Mouse (Mus musculus) heart, adult 2 months (tissue): ENCODE data around the gene Aldh1b1. TPM values are rescaled to one million over a fixed set of nuclear protein-coding genes. Genes with fewer than 3 reads are reported as not detected.
A peak's percentile ranks its signal among the peaks of the same experiment; 100 is the strongest.

Experiments
- DNase-seq, 2 experiments: peaks; one replicate each; pipeline ENCODE4 v3.0.0; 2021
- H3K27ac ChIP-seq: fragments of 200-600 bp; 2 replicates; pipeline ENCODE4 v1.8.1; 2022
- H3K27me3 ChIP-seq: fragments of 200-500 bp; 2 replicates; pipeline ENCODE4 v1.6.1; 2012; ENCODE audit warnings: mild to moderate bottlenecking, low read length, inconsistent platforms, mixed read lengths; ENCODE audit not compliant: control insufficient read depth, insufficient read depth
- H3K36me3 ChIP-seq: fragments of 200-500 bp; 2 replicates; pipeline ENCODE4 v1.6.1; 2012; ENCODE audit warnings: low read length, inconsistent platforms; ENCODE audit not compliant: control insufficient read depth, insufficient read depth
- H3K4me1 ChIP-seq: fragments of 200-500 bp; 2 replicates; pipeline ENCODE4 v1.6.1; 2011; ENCODE audit warnings: low read length; ENCODE audit not compliant: control insufficient read depth, insufficient read depth
- H3K4me3 ChIP-seq: fragments of 200-600 bp; 2 replicates; pipeline ENCODE4 v1.8.1; 2022
- H3K79me2 ChIP-seq: fragments of 200-500 bp; replicated peaks from 2 replicates; pipeline ENCODE4 v1.6.1; 2012; ENCODE audit warnings: mild to moderate bottlenecking, inconsistent platforms, low read length, moderate library complexity, mixed read lengths; ENCODE audit not compliant: control insufficient read depth, insufficient read depth
- H3K9ac ChIP-seq: fragments of 200-500 bp; 2 replicates; pipeline ENCODE4 v1.6.1; 2012; ENCODE audit warnings: low read depth, mild to moderate bottlenecking, control low read depth, inconsistent platforms, low read length, mixed read lengths
- CTCF ChIP-seq: fragments of 200-600 bp; IDR thresholded peaks from 2 replicates; pipeline ENCODE4 v1.8.1; 2022; ENCODE audit warnings: antibody characterized with exemption, mild to moderate bottlenecking, moderate library complexity
- EP300 ChIP-seq: fragments of 200-500 bp; IDR thresholded peaks from 2 replicates; pipeline ENCODE4 v1.6.1; 2011; ENCODE audit warnings: low read depth, low read length, control low read depth; ENCODE audit not compliant: insufficient read depth
- POLR2A ChIP-seq: fragments of 200-500 bp; IDR thresholded peaks from 2 replicates; pipeline ENCODE4 v1.6.1; 2011; ENCODE audit warnings: mild to moderate bottlenecking, low read depth, low read length, control low read depth; ENCODE audit not compliant: insufficient read depth
- WGBS: fragments of 180-500 bp; shearing (Covaris S2); methylation state at CpG from one replicate; pipeline ENCODE4 v1.1.7; 2018; 5-methylcytosine and 5-hydroxymethylcytosine counted together
- intact Hi-C: fragments of 180-260 bp; cut with DNase I; formaldehyde crosslinking; loops from one replicate; pipeline ENCODE4 v1.15.1; 2025
- polyA plus RNA-seq: library from polyadenylated mRNA; depleted of rRNA; stranded (reverse); fragments of >200 nt; gene quantifications from 2 replicates; pipeline ENCODE4 v1.2.3, GENCODE M21; 2012
- total RNA-seq, 2 experiments: library from RNA; stranded (reverse); gene quantifications; 2 replicates each; pipeline ENCODE4 v1.2.3; 2021

Gene Aldh1b1
- total and polyA plus RNA-seq, 3 experiments = 12.3 to 18.9 (median 12.7) TPM

- H3K27ac ChIP-seq = no peak overlapping the region
Measured at GRCm38 (mm10) chr4:45765121-45765564, 33.7 kb upstream of the Aldh1b1 start.

GRCm38 (mm10) chr4:45765565-45766201, 33.1 kb upstream of the Aldh1b1 start:
- DNase-seq = no peak
- no peak overlapping the region for H3K4me3 ChIP-seq
- H3K9ac ChIP-seq = no peak overlapping the region
- intact Hi-C loops = loop anchor here (10.0 kb wide), 1 partner anchor 301 kb away; no protein-coding TSS in a partner anchor
- no peaks in the 10 kb centered on the region for H3K27me3 ChIP-seq
- no peaks in the 10 kb centered on the region for H3K36me3 ChIP-seq
- H3K79me2 ChIP-seq = no peaks in the 10 kb centered on the region
- H3K4me1 ChIP-seq = peaks cover 7% of the 10 kb centered on the region
- TF ChIP-seq POLR2A = no peak
- H3K27ac ChIP-seq = no peak overlapping the region
- WGBS = 44% methylated on average over 13 of the region's 18 CpGs

More at GRCm38 (mm10) chr4:45765121-45765564, 33.7 kb upstream of the Aldh1b1 start:
- intact Hi-C loops = loop anchor here (10.0 kb wide), 1 partner anchor 300 kb away; no protein-coding TSS in a partner anchor
- H3K79me2 ChIP-seq = no peaks in the 10 kb centered on the region
- no peak overlapping the region for H3K4me3 ChIP-seq
- no peak overlapping the region for H3K9ac ChIP-seq
- WGBS = 6% methylated on average over 16 of the region's 16 CpGs
- TF ChIP-seq POLR2A (no peak), CTCF (no peak), EP300 (no peak)
- no peak for DNase-seq
- H3K27me3 ChIP-seq = no peaks in the 10 kb centered on the region
- no peaks in the 10 kb centered on the region for H3K36me3 ChIP-seq
- H3K4me1 ChIP-seq = peaks cover 7% of the 10 kb centered on the region

- no peak overlapping the region for H3K4me3 ChIP-seq
- intact Hi-C loops = loop anchor here (10.0 kb wide), 1 partner anchor 302 kb away; no protein-coding TSS in a partner anchor
- DNase-seq = no peak
- no peaks in the 10 kb centered on the region for H3K79me2 ChIP-seq
- peaks cover 7% of the 10 kb centered on the region for H3K4me1 ChIP-seq
- WGBS = 95% methylated on average over 7 of the region's 7 CpGs
- TF ChIP-seq EP300 (no peak), POLR2A (no peak), CTCF (no peak)
- H3K27ac ChIP-seq = no peak overlapping the region
- H3K9ac ChIP-seq = no peak overlapping the region
- no peaks in the 10 kb centered on the region for H3K36me3 ChIP-seq
- H3K27me3 ChIP-seq = no peaks in the 10 kb centered on the region
Measured at GRCm38 (mm10) chr4:45766774-45767173, 32.0 kb upstream of the Aldh1b1 start.

- peak in 1 of 2 experiments; percentile 41 for DNase-seq
Measured at GRCm38 (mm10) chr4:45767891-45768558, 30.8 kb upstream of the Aldh1b1 start.

GRCm38 (mm10) chr4:45769141-45769540, 29.7 kb upstream of the Aldh1b1 start:
- DNase-seq = no peak
- 65% methylated on average over 10 of the region's 10 CpGs for WGBS
- Histone ChIP-seq H3K79me2 (no peaks in the 10 kb centered on the region), H3K4me3 (no peak overlapping the region), H3K36me3 (no peaks in the 10 kb centered on the region), H3K27ac (no peak overlapping the region), H3K4me1 (peaks cover 3% of the 10 kb centered on the region), H3K9ac (no peak overlapping the region), H3K27me3 (no peaks in the 10 kb centered on the region)
- intact Hi-C loops = loop anchor here (10.0 kb wide), 1 partner anchor 304 kb away; no protein-coding TSS in a partner anchor
- no peak for TF ChIP-seq EP300
- TF ChIP-seq CTCF = no peak
- TF ChIP-seq POLR2A = no peak

More at GRCm38 (mm10) chr4:45767891-45768558, 30.8 kb upstream of the Aldh1b1 start:
- Histone ChIP-seq H3K79me2 (no peaks in the 10 kb centered on the region), H3K4me3 (no peak overlapping the region), H3K27me3 (no peaks in the 10 kb centered on the region), H3K9ac (no peak overlapping the region), H3K4me1 (peaks cover 4% of the 10 kb centered on the region), H3K27ac (no peak overlapping the region), H3K36me3 (no peaks in the 10 kb centered on the region)
- intact Hi-C loops = loop anchor here (10.0 kb wide), 1 partner anchor 303 kb away; no protein-coding TSS in a partner anchor
- WGBS = 36% methylated on average over 11 of the region's 11 CpGs
- TF ChIP-seq POLR2A (no peak), CTCF (no peak), EP300 (no peak)
